20 mouse cellular contexts compared by ENCODE assay signal in genomic region chr11:64047432-64047831, GRCm38 (mm10). TPM values are rescaled to one million over a fixed set of nuclear protein-coding genes. Genes with fewer than 3 reads are reported as not detected.
DNase-seq lines count a peak whose midpoint lies in the region; ATAC-seq lines count a peak whose summit lies in the region.
"Had no signal": no experiment of that assay in that cellular context is flagged by ENCODE, and none has a peak within 500 bp of the region (broad histone marks: within the 10 kb centered on the region; RNA-seq: fewer than 3 reads in every experiment).

No protein-coding gene starts in this region.

- no peaks in the 10 kb centered on the region for H3K9me3 ChIP-seq in hindbrain, embryonic 10.5 days
- H3K9me3 ChIP-seq: embryonic facial prominence, embryonic 15.5 days; heart, embryonic 15.5 days; limb, embryonic 13.5 days had no signal

- peak; percentile 4 to 13 for DNase-seq in spleen, postnatal 36 days (ENCODE audit: low spot score in 2 of 2)
- no peak for DNase-seq in spleen, postnatal 10 days (ENCODE audit: low spot score in 2 of 2)
- no peak for DNase-seq in hindbrain, embryonic 10.5 days (ENCODE audit: low spot score)
- no peak for DNase-seq in adipocyte (ENCODE audit: low spot score)
- no peak for DNase-seq in yolk sac, embryonic 10.5 days (ENCODE audit: low spot score)
- DNase-seq: adrenal gland, postnatal 36 days; cerebellum, adult 9-11 months; kidney, adult 8-10 months; kidney, postnatal 25 days; layer of hippocampus, adult 9-11 months; lung, embryonic 14.5 days; right cerebral cortex, adult 18-20 months; spleen, adult 18-20 months had no signal

- H3K27me3 ChIP-seq in hindbrain, embryonic 10.5 days (ENCODE audit: insufficient read depth, poor library complexity, severe bottlenecking) = peaks cover 31% of the 10 kb centered on the region
- H3K27me3 ChIP-seq: embryonic facial prominence, embryonic 15.5 days; heart, embryonic 15.5 days had no signal

- no peak overlapping the region for H3K4me3 ChIP-seq in hindbrain, embryonic 10.5 days
- H3K4me3 ChIP-seq: embryonic facial prominence, embryonic 15.5 days; heart, embryonic 15.5 days; limb, embryonic 13.5 days had no signal

- 0 out of 2 replicates have a peak, but pooled peaks cover 3% of the 10 kb centered on the region for H3K36me3 ChIP-seq in hindbrain, embryonic 10.5 days
- H3K36me3 ChIP-seq: embryonic facial prominence, embryonic 15.5 days had no signal

- 0 out of 2 replicates have a peak, but pooled peaks have one; percentile 39 for ATAC-seq in common myeloid progenitor, adult 5-6 weeks (replicated peaks; ENCODE audit: low read depth, poor library complexity, severe bottlenecking)
- ATAC-seq in megakaryocyte progenitor cell, adult 5-6 weeks (replicated peaks; ENCODE audit: poor library complexity) = peak; percentile 35
- ATAC-seq: midbrain, embryonic 16.5 days had no signal

- WGBS in hindbrain, embryonic 10.5 days = 91% methylated on average over 13 of the region's 13 CpGs

- no peak overlapping the region for H3K27ac ChIP-seq in hindbrain, embryonic 10.5 days
- H3K27ac ChIP-seq: embryonic facial prominence, embryonic 15.5 days; heart, embryonic 15.5 days; limb, embryonic 13.5 days; macrophage had no signal

- H3K4me1 ChIP-seq in hindbrain, embryonic 10.5 days (replicated peaks) = peaks cover 16% of the 10 kb centered on the region
- H3K4me1 ChIP-seq: embryonic facial prominence, embryonic 15.5 days had no signal

RNA-seq across cellular contexts. Expression of gene Cox10, which starts 31.8 kb away (rescaled TPM):
- total RNA-seq in common myeloid progenitor, adult 5-6 weeks (2017) = 16.7 and 28.6 TPM in 2 replicates
- total RNA-seq in megakaryocyte progenitor cell, adult 5-6 weeks (2015) = 15.5 and 16.2 TPM in 2 replicates
- 28.8 and 30.0 TPM in 2 replicates for total RNA-seq in megakaryocyte progenitor cell, adult 5-6 weeks (2017)
- polyA plus RNA-seq in hindbrain, embryonic 10.5 days (2016; fragmentation: Nextera tagmentation; extraction: Ambion mirVana) = 27.7 and 28.8 TPM in 2 replicates

Comparison
In these comparisons a context has a peak if more than half of its experiments do, and no peak if none do; other contexts are left out.
1. DNase-seq: peak in spleen, postnatal 36 days (2 of 2); none in spleen, postnatal 10 days (0 of 2), hindbrain, embryonic 10.5 days (single experiment), adipocyte (single experiment) and yolk sac, embryonic 10.5 days (single experiment).